Mouse (Mus musculus) lung, postnatal 14 days (tissue): ENCODE results near the gene Cmip.
A peak's percentile ranks its signal among the peaks of the same experiment; 100 is the strongest.

Experiments
- DNase-seq: peaks from one replicate; pipeline ENCODE4 v3.0.0; 2021

Cmip gene

GRCm38 (mm10) chr8:117258576-117259040 is 1.7 kb downstream of the Cmip start:
- no peak for DNase-seq

- peak; percentile 38 for DNase-seq
These were observed 2.7 kb downstream of the Cmip start for GRCm38 (mm10) chr8:117259431-117260001.

DNA sequence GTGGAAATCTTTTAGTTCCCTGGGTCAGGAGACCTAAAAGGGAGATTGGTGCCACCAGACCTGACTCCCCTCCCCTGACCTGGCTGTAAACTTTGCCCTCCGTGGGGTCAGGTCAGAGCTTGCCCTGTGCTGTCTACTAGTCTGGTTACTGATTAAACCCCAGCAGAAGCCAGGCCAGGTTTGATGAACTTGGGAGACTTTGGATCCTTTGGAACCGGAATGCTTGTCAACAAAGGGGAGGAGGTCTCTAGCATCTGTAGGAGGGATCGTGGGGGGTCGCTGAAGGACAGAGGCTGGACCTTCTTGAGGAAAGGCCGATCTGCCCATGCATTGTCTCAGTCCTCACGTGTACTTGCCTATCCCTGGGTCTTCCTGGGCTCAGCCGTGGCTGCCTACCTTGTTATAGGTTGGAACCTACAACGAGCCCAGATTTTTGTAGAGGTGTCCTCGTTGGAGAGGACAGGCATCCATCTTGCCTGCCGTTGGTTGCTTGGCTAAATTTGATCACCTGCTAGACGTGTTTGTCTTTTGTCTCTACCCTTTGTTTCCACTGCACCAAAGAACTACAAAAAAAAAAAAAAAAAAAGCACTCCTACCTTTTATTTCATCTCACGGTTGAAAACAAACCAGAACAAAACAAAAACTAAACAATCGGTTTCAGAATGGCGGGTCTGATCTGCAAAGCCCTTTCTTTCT is 3.5 kb downstream of the Cmip start:
- no peak for DNase-seq

DNA sequence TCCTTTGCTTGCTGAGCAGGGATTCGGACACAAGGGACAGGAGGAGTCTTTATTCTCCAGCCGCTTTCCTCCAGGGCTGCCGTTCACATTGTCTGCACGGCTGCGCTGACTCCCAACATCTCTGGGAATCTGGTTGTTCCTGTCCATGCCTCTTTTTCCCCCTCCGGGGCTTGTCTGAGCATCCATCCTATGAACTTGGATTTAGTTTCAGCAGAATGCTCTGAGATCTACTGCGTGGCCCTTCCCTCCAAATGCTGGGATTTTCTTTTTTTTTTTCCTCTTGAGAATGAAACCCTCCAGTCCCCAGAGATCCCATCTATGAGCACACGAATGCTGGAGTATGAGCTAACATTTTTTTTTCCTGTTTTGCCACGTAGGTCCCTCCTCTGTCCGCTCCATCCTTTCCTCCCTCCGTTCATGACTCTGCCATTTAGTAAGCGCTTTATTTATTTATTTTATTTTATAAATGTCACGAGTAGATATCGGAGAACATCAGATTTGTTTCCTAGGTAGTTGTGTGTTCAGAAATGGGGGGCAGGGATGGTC is 4.1 kb downstream of the Cmip start:
- no peak for DNase-seq

- DNase-seq, result no peak
These were observed 4.8 kb downstream of the Cmip start for GRCm38 (mm10) chr8:117261702-117262101.

- DNase-seq, result no peak
These were observed 5.8 kb downstream of the Cmip start for GRCm38 (mm10) chr8:117262685-117263084.

DNA sequence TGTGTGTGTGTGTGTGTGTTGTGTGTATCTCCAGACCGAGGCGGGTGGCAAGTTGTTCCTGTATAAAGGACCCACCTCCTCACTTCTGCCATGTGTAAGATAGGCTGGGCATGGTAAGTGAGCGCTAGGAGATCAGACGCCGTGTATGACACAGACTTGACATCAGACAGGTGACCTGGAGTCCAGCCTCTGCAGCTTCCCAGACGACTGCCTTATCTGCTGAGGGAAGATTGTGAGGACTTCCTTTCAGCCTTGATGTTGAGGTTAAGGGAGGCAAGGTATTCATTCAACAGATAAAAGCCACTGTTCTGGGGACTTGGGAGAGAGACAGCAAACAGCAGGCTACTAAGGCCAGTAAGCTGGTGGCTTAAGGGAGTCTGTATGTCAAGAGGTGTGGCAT is 6.6 kb downstream of the Cmip start:
- DNase-seq, result no peak

DNA sequence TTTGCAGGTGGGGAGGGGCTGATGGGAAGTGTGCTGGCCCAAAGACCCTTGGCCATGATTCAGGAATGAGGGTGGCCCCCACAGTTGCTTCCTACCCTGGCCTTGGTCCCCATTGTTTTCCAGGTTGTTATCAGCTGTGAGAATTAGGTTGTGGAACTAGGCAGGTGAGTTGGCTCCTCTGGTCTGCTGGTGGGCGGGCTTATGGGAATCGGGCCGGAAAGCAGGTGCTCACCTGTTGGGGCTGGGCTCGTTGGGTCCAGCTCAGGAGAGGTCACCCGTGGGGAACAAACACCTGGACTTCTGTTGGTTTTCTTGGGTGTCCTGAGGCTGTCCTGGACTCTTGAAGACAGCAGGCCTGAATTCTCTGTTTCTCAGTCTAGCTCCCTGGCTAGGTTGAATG is 8.2 kb downstream of the Cmip start:
- no peak for DNase-seq

DNA sequence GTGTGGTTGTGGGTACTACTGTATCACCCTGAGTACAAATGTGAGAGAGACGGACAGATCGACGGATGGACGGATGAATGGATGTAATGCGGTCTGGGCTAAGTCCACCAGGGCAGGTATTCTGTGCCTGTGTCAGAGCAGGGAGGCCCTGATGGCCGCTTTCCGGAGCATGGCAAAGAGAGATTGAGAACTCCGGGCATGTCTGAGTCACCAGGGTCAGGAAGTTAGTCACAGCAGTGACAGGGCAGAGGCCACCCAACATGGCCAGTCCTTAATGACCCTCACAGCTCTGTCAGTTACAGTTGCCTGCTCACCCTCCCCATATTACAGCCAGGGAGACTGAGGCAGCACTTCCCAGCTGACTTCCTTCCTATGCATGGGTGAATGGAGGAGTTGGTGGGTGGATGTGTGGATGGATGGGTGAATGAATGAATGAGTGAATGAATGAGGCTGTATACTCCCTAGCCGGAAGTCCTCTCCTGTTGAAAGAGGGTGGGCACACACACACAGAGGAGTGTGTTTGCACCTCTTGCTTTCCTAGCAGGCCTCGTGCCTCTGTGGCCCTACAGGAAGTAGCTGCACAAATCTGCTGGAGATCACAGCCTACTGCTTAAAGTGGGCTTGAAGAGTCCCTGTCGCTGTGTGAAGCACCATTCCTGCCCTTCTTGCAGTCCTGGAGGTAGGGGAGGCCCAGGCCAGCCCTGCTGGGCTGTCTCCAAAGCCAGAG is 10.7 kb downstream of the Cmip start:
- DNase-seq, result no peak

DNA sequence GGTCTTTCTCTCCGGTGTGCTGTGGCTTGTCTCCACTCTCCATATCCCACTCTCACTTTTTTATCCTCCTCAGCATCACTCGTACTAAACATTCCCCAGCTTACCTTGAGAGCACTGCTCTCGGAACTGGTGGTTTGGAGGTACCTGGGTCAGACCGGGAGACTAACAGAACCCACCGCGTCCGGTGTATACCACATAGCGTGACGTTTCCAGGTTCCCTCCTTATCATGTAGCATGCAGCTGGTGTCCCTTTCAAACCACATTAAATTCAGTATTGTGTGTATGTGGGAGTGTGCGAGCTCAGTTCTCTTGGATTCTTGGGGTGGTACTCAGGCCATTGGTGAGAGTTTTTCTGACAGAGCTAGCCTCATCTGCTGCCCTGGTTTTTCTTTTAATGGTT is 21.4 kb downstream of the Cmip start:
- DNase-seq, result no peak

- no peak for DNase-seq
These were observed 21.8 kb downstream of the Cmip start for GRCm38 (mm10) chr8:117278668-117279132.

- DNase-seq, result peak; percentile 49
These were observed 23.6 kb downstream of the Cmip start for GRCm38 (mm10) chr8:117280488-117280887.

- DNase-seq, result no peak
These were observed 24.8 kb downstream of the Cmip start for GRCm38 (mm10) chr8:117281676-117282075.

DNA sequence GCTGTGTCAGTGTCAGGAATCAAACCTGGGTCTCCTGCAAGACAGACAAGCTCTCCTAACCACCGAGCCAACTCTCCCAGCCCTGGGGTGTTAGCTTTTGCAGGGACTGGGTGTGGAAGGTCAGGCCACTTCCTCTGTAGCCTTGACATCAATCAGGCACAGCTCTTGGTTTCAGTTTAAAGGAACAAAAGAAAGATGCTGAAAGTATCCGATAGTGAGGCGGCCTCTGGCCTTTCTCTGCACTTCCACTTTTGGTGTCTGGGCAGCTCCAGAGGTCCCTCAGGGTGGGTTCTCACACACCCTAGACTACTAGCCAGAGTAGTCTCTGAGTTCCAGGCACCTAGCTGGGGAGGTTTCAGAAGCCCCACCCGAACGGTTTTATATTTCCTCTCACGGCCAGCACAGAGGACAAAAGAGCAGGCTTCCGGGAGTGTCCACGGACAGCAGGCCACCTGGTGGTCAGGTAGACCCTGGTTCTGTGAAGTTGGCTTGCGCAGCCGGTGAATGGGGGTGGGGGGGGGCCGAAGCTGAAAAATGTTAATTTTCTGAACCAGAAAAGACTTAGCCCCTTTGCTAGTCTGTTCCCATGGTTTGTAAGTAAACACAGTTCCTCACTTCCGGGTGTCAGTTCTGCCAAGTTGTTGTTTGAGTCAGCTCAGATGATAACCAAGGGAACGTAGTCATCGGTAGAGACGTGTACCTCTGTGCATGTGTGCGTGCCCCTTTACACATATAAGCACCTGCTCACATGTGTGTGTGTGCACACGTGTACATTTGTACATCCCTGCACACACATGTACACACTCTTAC is 25.5 kb downstream of the Cmip start:
- DNase-seq, result peak; percentile 46

DNA sequence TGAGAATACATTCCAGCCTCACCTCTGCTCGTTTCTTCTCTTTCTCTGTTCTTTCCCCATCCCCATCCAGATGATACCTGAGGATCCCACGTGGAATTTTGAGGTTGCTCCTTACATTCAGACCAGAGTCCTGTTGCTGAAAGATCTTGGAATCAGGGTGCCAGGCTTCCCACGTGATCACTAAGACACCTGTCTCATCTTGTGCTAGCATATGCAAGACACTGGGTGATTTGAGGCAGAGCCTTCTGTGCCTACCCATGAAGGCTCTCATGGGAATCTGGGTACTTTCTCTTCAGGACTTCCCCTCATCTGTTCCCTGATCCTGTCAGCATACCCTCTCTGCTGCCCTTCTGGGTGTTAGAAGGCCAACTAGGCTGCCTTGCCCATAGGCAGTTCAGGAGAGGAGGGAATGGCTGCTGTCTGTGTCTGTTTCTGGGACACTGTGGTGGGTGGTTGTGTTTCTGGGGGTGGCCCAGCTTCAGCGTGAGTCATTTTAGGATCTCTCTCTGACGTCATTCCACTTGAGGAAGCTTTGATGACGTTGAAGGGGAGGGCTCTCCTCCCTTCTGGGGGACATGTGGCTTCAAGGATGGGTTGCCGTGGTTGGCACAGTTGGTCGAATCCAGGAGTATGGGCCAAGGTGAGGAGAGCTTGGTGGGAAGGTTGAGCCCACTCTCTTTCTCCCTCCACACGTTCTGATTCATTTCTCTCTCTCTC is 28.1 kb downstream of the Cmip start:
- no peak for DNase-seq

DNA sequence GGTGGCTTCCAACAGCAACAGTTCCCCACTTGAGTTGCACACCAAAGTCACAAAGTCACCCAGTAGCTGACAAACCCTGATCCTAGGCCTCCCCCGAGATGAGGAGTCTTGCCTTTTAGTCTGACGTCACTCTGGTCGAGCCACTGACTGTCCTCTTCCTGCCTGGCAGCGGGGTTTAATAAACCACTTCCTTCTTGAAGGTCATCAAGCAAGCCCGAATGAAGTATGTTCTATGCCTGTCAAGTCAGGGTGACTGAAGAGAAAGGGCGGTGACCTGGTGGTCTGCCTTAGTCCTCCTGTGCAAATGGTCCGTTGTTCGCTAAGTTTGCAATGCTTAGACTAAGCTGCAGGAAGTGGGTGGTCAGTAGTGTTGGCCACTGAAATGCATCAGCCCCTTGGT is 31.1 kb downstream of the Cmip start:
- no peak for DNase-seq

GRCm38 (mm10) chr8:117289016-117289415 is 32.2 kb downstream of the Cmip start:
- DNase-seq, result no peak

DNA sequence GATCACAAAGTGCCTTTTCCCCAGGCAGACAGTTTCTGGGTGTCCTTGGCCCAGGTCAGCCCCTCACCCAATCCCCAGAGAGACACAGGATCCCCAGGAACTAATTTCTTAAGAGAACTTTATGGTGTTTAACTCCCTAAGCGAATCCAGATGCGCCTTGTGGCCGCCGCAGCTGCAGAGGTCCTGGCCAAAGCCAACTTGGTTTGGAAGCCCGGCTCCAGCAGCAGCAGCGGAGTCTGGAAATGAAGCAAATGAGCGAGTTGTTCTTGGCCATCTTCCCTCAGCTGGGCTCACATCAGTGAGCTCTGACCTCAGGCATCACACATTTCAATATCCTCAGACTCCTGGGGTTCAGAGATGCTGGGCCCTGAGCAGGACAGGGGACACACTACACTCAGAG is 33.6 kb downstream of the Cmip start:
- DNase-seq, result no peak

- no peak for DNase-seq
These were observed 35.4 kb downstream of the Cmip start for GRCm38 (mm10) chr8:117292262-117292661.

- no peak for DNase-seq
These were observed 37.9 kb downstream of the Cmip start for GRCm38 (mm10) chr8:117294812-117295211.

DNA sequence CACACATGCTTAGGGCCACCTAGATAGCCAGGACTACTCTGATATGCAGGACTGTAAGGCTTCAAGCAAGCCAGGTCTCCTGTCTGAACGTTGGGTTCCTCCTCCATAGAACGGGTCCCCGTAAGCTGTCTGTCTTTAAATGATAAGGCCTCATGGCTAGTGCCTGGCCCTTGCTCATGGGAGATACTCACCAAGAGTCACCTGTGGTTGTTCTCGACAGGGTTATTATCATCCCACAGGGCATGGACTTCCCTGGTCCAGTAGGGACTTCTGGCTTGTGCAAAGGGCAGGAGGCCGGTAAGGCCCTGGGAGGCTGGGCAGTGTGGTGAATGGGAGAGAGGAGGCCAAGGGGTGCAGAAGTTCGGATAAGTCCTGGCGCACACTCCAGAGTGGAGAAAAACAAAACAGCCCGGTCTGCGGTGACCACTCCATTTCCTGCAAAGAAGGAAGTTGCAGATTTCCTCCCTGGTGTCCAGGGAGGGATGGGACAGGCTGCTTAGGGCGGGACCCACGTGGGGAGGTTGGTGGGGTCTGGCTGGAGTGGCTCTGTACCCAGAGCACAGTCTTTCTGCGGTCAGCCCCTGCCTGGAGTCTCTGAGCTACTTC is 41.2 kb downstream of the Cmip start:
- peak; percentile 58 for DNase-seq

DNA sequence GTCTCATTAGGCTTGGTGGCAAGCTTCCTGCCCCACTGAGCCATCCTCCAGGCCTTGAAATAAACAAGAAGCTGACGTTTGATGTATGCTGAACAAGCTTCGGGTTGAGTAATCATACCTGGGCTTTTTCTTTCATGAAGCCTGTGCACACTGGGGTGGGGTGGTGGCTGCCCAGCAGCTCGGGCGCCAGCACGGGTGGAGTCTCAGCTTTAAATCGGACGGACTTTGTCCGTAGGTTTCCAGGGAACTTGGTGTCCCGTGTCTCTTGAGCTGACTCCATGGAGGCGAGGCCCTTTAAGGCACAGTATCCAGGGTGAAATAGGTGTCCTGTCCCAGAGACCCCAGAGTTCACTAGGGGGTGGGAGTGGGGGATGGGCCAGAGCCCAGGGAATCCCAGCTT is 42.3 kb downstream of the Cmip start:
- DNase-seq, result no peak
